Comparison of ENCODE assay signal across 21 mouse cellular contexts in the genomic region with DNA sequence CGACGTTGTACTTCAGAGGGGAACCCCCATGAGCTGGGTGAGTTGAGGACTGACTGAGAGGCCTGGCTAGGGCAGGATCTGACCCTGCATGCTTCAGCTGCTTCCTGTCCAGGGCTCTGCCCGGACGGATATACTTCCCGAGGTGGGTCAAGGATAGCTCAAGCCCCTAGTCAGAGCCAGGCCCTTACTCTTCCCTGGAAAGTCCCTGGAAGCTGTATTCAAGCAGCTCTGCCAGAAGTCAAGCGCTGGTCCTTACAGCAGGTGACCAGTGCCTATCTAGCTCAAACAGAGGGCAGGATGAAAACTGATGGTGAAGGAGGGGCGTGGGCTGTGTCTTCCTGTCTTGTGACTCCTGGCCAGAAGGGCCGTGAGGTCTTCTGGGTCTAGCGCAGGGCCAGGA. TPM values are rescaled to one million over a fixed set of nuclear protein-coding genes. Genes with fewer than 3 reads are reported as not detected.
DNase-seq lines count a peak whose midpoint lies in the region; ATAC-seq and TF ChIP-seq lines count a peak whose summit lies in the region.
"Had no signal": no experiment of that assay in that cellular context is flagged by ENCODE, and none has a peak within 500 bp of the region (broad histone marks: within the 10 kb centered on the region; RNA-seq: fewer than 3 reads in every experiment).

No protein-coding gene starts in this region.

- TF ChIP-seq CTCF in lung, postnatal 0 days (IDR thresholded peaks at IDR 0.05) = no peak

- H3K27ac ChIP-seq in kidney, embryonic 15.5 days = no peak overlapping the region
- no peak overlapping the region for H3K27ac ChIP-seq in lung, postnatal 0 days (ENCODE audit: low read length)
- H3K27ac ChIP-seq: embryonic facial prominence, embryonic 15.5 days; forebrain, embryonic 15.5 days; heart, embryonic 13.5 days; hindbrain, embryonic 15.5 days; left cerebral cortex, adult 2 months had no signal

- no peaks in the 10 kb centered on the region for H3K9me3 ChIP-seq in kidney, embryonic 15.5 days (replicated peaks)
- no peaks in the 10 kb centered on the region for H3K9me3 ChIP-seq in lung, postnatal 0 days (ENCODE audit: low read length)
- H3K9me3 ChIP-seq: embryonic facial prominence, embryonic 15.5 days; forebrain, embryonic 15.5 days; G1E; heart, embryonic 13.5 days; hindbrain, embryonic 15.5 days had no signal

- DNase-seq in heart, adult 11 months = peak; percentile 97
- DNase-seq in heart, postnatal 10 days = no peak
- peak; percentile 51 for DNase-seq in kidney, postnatal 10 days
- no peak for DNase-seq in lung, postnatal 0 days (ENCODE audit: low spot score)
- no peak for DNase-seq in lung, postnatal 10 days
- DNase-seq in thymus, postnatal 4 days = no peak
- DNase-seq: adrenal gland, adult 8-10 months; cerebellum, adult 9-10 months; gastrocnemius, postnatal 14 days; lung, postnatal 14 days; thymus, postnatal 14 days had no signal

- no peak for TF ChIP-seq EP300 in lung, postnatal 0 days (IDR thresholded peaks at IDR 0.05)

- intact Hi-C loops in heart, postnatal 10 days (cut with DNase I) = no loop called here

- no peaks in the 10 kb centered on the region for H3K27me3 ChIP-seq in kidney, embryonic 15.5 days
- no peaks in the 10 kb centered on the region for H3K27me3 ChIP-seq in lung, postnatal 0 days (replicated peaks; ENCODE audit: insufficient read depth, low read length)
- H3K27me3 ChIP-seq: CH12.LX; embryonic facial prominence, embryonic 15.5 days; forebrain, embryonic 15.5 days; heart, embryonic 13.5 days; hindbrain, embryonic 15.5 days; Patski had no signal

- no peak overlapping the region for H3K4me2 ChIP-seq in kidney, embryonic 15.5 days
- H3K4me2 ChIP-seq in lung, postnatal 0 days (replicated peaks; ENCODE audit: low read depth, low read length) = no peak overlapping the region
- H3K4me2 ChIP-seq: embryonic facial prominence, embryonic 15.5 days; forebrain, embryonic 15.5 days; heart, embryonic 13.5 days; hindbrain, embryonic 15.5 days; midbrain, embryonic 11.5 days had no signal

- H3K36me3 ChIP-seq in kidney, embryonic 15.5 days = peaks cover 100% of the 10 kb centered on the region
- peaks cover 59% of the 10 kb centered on the region for H3K36me3 ChIP-seq in lung, postnatal 0 days (ENCODE audit: insufficient read depth, low read length)

- no peak overlapping the region for H3K4me3 ChIP-seq in kidney, embryonic 15.5 days (replicated peaks)
- H3K4me3 ChIP-seq in lung, postnatal 0 days (ENCODE audit: low read depth, low read length) = no peak overlapping the region
- H3K4me3 ChIP-seq: embryonic facial prominence, embryonic 15.5 days; forebrain, embryonic 15.5 days; heart, embryonic 13.5 days; hindbrain, embryonic 15.5 days; left cerebral cortex, adult 2 months had no signal

- ATAC-seq in kidney, embryonic 15.5 days (replicated peaks; ENCODE audit: low FRiP score) = no peak
- ATAC-seq in lung, postnatal 0 days = peak; percentile 52
- ATAC-seq: forebrain, embryonic 15.5 days; Patski had no signal

- H3K9ac ChIP-seq in kidney, embryonic 15.5 days = no peak overlapping the region
- no peak overlapping the region for H3K9ac ChIP-seq in lung, postnatal 0 days (replicated peaks; ENCODE audit: low read depth)
- H3K9ac ChIP-seq: embryonic facial prominence, embryonic 15.5 days; forebrain, embryonic 15.5 days; heart, embryonic 13.5 days; hindbrain, embryonic 15.5 days had no signal

- no peaks in the 10 kb centered on the region for H3K4me1 ChIP-seq in kidney, embryonic 15.5 days
- H3K4me1 ChIP-seq in lung, postnatal 0 days (ENCODE audit: insufficient read depth, low read depth, low read length) = no peaks in the 10 kb centered on the region
- H3K4me1 ChIP-seq: embryonic facial prominence, embryonic 15.5 days; forebrain, embryonic 15.5 days; hindbrain, embryonic 15.5 days had no signal

- WGBS in kidney, embryonic 15.5 days = 81% methylated on average over 9 of the region's 9 CpGs
- 67% methylated on average over 9 of the region's 9 CpGs for WGBS in lung, postnatal 0 days

RNA-seq across cellular contexts. Expression of a gene that starts 12.3 kb away (rescaled TPM):
- total RNA-seq in heart, postnatal 10 days (2021) = 10 to 100 TPM; 27.8 to 31.9 TPM
- polyA plus RNA-seq in kidney, embryonic 15.5 days (2015; fragmentation: Nextera tagmentation; extraction: Ambion mirVana) = 14.6 and 17.7 TPM in 2 replicates
- polyA plus RNA-seq in lung, postnatal 0 days (2015; fragmentation: Nextera tagmentation; extraction: Ambion mirVana) = 26.1 and 29.0 TPM in 2 replicates

RNA-seq across cellular contexts. Expression of a gene that starts 13.9 kb away (rescaled TPM):
- total RNA-seq in heart, postnatal 10 days (2021) = 10 to 100 TPM; 45.5 to 48.1 TPM
- polyA plus RNA-seq in kidney, embryonic 15.5 days (2015; fragmentation: Nextera tagmentation; extraction: Ambion mirVana) = 32.0 and 34.1 TPM in 2 replicates
- polyA plus RNA-seq in lung, postnatal 0 days (2015; fragmentation: Nextera tagmentation; extraction: Ambion mirVana) = 22.3 and 23.5 TPM in 2 replicates

RNA-seq across cellular contexts. Expression of a gene that starts 14.8 kb away (rescaled TPM):
- total RNA-seq in heart, postnatal 10 days (2021) = 10 to 100 TPM; 80.1 to 81.2 TPM
- 91.5 and 99.8 TPM in 2 replicates for polyA plus RNA-seq in kidney, embryonic 15.5 days (2015; fragmentation: Nextera tagmentation; extraction: Ambion mirVana)
- 57.7 and 60.7 TPM in 2 replicates for polyA plus RNA-seq in lung, postnatal 0 days (2015; fragmentation: Nextera tagmentation; extraction: Ambion mirVana)

RNA-seq across cellular contexts. Expression of a gene that starts 44.7 kb away (rescaled TPM):
- 10 to 100 TPM; 28.2 to 32.7 TPM for total RNA-seq in heart, postnatal 10 days (2021)
- polyA plus RNA-seq in kidney, embryonic 15.5 days (2015; fragmentation: Nextera tagmentation; extraction: Ambion mirVana) = 2.6 TPM in 2 replicates
- polyA plus RNA-seq in lung, postnatal 0 days (2015; fragmentation: Nextera tagmentation; extraction: Ambion mirVana) = 4.2 and 4.3 TPM in 2 replicates

RNA-seq across cellular contexts. Expression of a gene that starts 49.3 kb away (rescaled TPM):
- 10 to 100 TPM; 22.6 to 28.7 TPM for total RNA-seq in heart, postnatal 10 days (2021)
- 46.9 and 48.6 TPM in 2 replicates for polyA plus RNA-seq in kidney, embryonic 15.5 days (2015; fragmentation: Nextera tagmentation; extraction: Ambion mirVana)
- 176 and 178 TPM in 2 replicates for polyA plus RNA-seq in lung, postnatal 0 days (2015; fragmentation: Nextera tagmentation; extraction: Ambion mirVana)

Comparison
In these comparisons a context has a peak if more than half of its experiments do, and no peak if none do; other contexts are left out.
1. DNase-seq: peak in heart, adult 11 months (single experiment) and kidney, postnatal 10 days (single experiment); none in heart, postnatal 10 days (0 of 2), lung, postnatal 0 days (single experiment), lung, postnatal 10 days (single experiment) and thymus, postnatal 4 days (single experiment).